Mouse (Mus musculus): ENCODE results near the gene Lep. TPM values are rescaled to one million over a fixed set of nuclear protein-coding genes. Genes with fewer than 3 reads are reported as not detected.

The Lep gene
- polyA plus RNA-seq, 1 experiment, result not detected

- Histone ChIP-seq H3K4me3 (ENCODE audit: insufficient read depth, low read length) (no peak overlapping the region), H3K4me1 (ENCODE audit: control insufficient read depth, insufficient read depth, low read length) (peaks cover 3% of the 10 kb centered on the region; the same call in 1 of the 2 replicates), H3K27ac (ENCODE audit: insufficient read depth, low read length) (no peak overlapping the region)
- TF ChIP-seq CTCF (IDR thresholded peaks at IDR 0.05; ENCODE audit: extremely low read depth, insufficient read depth, low read length), result no peak
- TF ChIP-seq POLR2A (IDR thresholded peaks at IDR 0.05; ENCODE audit: extremely low read depth, insufficient read depth, low read length), result no peak
Measured at GRCm38 (mm10) chr6:29119990-29120389, 60.0 kb downstream of the Lep start.

Other genes starting within 250 kb of the Lep start
- 65.1 and 68.4 TPM in 2 replicates for gene Lrrc4, start 228.5 kb upstream of the Lep start, polyA plus RNA-seq (2012; rRNA removed)
- 55.8 and 57.5 TPM in 2 replicates for gene Rbm28, start 104.8 kb downstream of the Lep start, polyA plus RNA-seq (2012; rRNA removed)
- gene Prrt4, start 119.4 kb downstream of the Lep start, polyA plus RNA-seq (2012; rRNA removed), result 2.6 and 3.2 TPM in 2 replicates
- 64.4 and 65.6 TPM in 2 replicates for gene Impdh1, start 156.1 kb downstream of the Lep start, polyA plus RNA-seq (2012; rRNA removed)
- 12.3 and 12.9 TPM in 2 replicates for gene Hilpda, start 212.3 kb downstream of the Lep start, polyA plus RNA-seq (2012; rRNA removed)
- gene Fam71f2, start 219.4 kb downstream of the Lep start, polyA plus RNA-seq (2012; rRNA removed), result 1.7 and 3.0 TPM in 2 replicates

Measured in cortical plate, adult 2 months (tissue).